Mouse (Mus musculus): ENCODE data around the gene Tmem106a. TPM values are rescaled to one million over a fixed set of nuclear protein-coding genes. Genes with fewer than 3 reads are reported as not detected.
A peak's percentile ranks its signal among the peaks of the same experiment; 100 is the strongest.
"Not testable (repeated sequence)": the region's sequence is repeated elsewhere in the genome, so short reads cannot be mapped to it uniquely, and the experiment has no call there.

The Tmem106a gene
- total RNA-seq (2021), result 1 to 10 TPM; 1.1 to 1.6 TPM

GRCm38 (mm10) chr11:101582054-101583035, at the start of gene Tmem106a:
TSS of gene Tmem106a (plus strand) at chr11:101582242.
- intact Hi-C loops (cut with DNase I), result no loop called here

DNA sequence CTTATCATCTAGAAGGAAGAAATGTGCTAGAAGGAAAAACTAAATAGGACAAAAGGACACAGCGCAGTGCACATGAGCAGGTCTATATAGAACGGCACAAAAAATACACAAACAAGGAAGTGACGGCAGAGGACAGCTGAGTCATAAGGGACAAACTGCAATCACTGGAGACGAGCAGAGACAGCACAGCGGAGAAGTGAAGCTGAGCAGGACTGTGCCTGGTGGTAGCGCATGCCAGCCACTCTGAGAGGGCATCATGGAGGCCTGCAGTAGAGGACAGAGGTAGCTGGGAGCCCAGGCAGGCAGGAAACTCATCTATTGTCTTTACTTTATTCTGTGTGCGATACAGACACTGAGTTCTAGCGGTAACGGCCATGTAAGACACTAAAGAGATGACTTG, 38.5 kb upstream of the Tmem106a start:
- intact Hi-C loops (cut with DNase I), result no loop called here
- peak in 1 of 2 experiments; percentile 34 for DNase-seq (ENCODE audit: low spot score in 2 of 2)

More at GRCm38 (mm10) chr11:101582054-101583035, at the start of gene Tmem106a:
- DNase-seq (ENCODE audit: low spot score in 2 of 2), result no peak

GRCm38 (mm10) chr11:101544132-101544531, 37.9 kb upstream of the Tmem106a start:
- intact Hi-C loops (cut with DNase I), result loop anchor here (2.0 kb wide), 1 partner anchor 75 kb away; no protein-coding TSS in a partner anchor
- DNase-seq (ENCODE audit: low spot score in 2 of 2), result peak in 1 of 2 experiments; percentile 62

DNA sequence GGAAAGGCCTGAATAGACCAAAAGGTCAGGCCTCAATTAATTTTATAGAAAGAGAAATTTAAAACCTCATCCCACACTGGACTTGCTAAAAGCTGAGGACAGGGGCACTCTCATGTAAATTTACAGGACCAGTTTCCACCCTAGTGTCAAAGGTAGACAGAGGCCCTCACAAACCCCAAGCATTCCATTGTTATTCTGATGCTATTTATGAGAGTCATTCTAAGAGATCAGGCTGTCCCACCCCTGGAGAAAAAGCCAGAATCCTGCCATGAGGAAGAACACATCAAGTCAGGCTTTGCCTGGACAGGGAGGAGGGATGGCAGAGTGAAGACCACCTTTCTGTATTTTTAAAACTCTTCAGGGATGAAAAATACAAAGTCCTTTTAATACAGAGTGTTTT, 33.5 kb upstream of the Tmem106a start:
- no peak for DNase-seq (ENCODE audit: low spot score in 2 of 2)
- intact Hi-C loops (cut with DNase I), result no loop called here

GRCm38 (mm10) chr11:101551751-101552475, 30.1 kb upstream of the Tmem106a start, which contains the start of the genes Brca1 and Nbr1:
TSS of gene Brca1 (minus strand) at chr11:101551955.
TSS of gene Nbr1 (plus strand) at chr11:101552149.
- intact Hi-C loops (cut with DNase I), result loop anchor here (2.0 kb wide), 1 partner anchor 85 kb away; the partner anchor contains the start of gene Vat1
- peak; percentile 96 for DNase-seq (ENCODE audit: low spot score in 2 of 2)

DNA sequence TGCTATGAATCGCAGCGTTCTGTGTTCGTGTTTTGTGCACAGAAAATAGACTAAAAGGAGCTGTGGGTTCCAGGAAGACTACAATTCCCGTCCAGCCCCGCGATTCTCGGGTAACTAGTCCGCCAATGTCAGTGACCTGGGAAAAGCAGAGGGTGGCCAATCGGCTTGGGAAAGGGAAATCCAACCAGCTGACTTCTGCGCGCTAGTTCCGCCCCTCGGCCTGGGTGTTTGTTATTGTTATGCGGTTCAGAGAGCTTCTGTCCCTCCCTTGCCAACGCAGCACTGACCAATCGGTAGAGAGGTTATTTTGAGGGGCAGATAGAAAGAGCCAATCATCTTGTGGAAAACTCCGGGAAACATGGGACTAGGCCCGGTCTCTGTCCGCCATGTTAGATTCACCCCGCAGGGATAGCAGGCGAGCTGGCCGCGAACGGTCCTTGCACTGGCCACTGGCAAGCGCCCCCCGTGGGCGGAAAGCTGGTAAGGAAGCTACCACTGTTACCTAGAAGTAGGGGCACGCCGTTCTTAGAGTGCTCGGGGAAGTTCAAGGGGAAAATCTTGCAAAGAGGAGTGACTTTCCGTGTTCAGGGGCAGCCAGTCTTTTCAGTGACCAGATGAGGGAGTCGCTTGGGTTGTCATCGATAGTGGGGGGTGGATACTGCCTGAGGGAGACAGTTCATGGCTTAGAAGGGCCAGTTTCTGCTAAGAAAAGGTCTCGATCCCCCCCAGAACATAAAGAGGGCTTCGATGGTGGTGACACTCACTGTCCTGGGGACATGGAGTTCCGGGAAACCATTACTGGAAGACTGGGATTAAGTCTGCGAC, 29.4 kb upstream of the Tmem106a start:
- intact Hi-C loops (cut with DNase I), result loop anchor here (2.0 kb wide), 1 partner anchor 86 kb away; the partner anchor contains the start of gene Vat1

GRCm38 (mm10) chr11:101553354-101553930, 28.6 kb upstream of the Tmem106a start:
- no peak for DNase-seq (ENCODE audit: low spot score in 2 of 2)
- intact Hi-C loops (cut with DNase I), result loop anchor here (2.0 kb wide), 1 partner anchor 87 kb away; the partner anchor contains the start of gene Vat1

More for the DNA sequence above, 29.4 kb upstream of the Tmem106a start:
- peak; percentile 98 to 100 for DNase-seq (ENCODE audit: low spot score in 2 of 2)

- DNase-seq (ENCODE audit: low spot score in 2 of 2), result no peak
- intact Hi-C loops (cut with DNase I), result no loop called here
Measured at GRCm38 (mm10) chr11:101556541-101556940, 25.5 kb upstream of the Tmem106a start.

- DNase-seq (ENCODE audit: low spot score in 2 of 2), result no peak
- intact Hi-C loops (cut with DNase I), result no loop called here
Measured at GRCm38 (mm10) chr11:101556954-101557353, 25.1 kb upstream of the Tmem106a start.

- DNase-seq (ENCODE audit: low spot score in 2 of 2), result peak; percentile 25 to 56
- intact Hi-C loops (cut with DNase I), result no loop called here
Measured at GRCm38 (mm10) chr11:101562391-101562790, 19.7 kb upstream of the Tmem106a start.

DNA sequence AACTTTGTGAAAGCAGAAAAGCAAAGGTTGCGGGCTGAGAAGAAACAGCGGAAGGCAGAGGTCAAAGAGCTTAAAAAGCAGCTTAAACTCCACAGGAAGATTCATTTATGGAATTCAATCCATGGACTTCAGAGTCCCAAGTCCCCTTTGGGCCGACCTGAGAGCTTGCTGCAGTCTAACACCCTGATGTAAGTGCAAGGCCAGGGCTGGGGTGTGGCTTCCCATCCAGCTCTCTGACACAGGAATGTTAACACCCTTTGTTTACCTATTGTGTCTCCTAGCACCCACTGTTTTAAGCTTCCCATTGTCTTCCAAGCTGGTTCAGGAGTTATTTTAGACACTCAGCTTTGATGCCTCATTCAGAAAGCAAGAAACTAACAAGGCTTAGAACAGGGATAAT, 13.6 kb upstream of the Tmem106a start:
- intact Hi-C loops (cut with DNase I), result no loop called here
- DNase-seq (ENCODE audit: low spot score in 2 of 2), result no peak

DNA sequence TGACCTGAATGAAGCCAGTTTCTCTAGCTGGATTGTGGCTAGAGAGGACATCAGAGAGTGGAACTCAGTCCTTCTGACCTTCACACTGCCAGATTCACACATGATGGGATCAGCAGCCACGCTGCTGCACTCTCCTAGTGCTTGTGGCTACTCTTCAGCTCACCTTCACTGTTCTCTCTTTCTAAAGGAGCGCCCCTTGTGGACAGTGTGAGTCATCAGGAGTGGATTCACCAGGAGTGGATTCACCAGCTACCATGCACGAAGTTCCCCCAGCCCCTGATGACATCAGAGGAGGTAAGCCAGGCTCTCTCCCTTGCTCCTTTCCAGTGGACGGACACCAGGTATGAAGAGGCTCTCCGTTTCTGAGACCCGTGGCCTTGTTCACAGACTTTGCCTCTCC, 5.9 kb upstream of the Tmem106a start:
- intact Hi-C loops (cut with DNase I), result loop anchor here (10.0 kb wide), 1 partner anchor 159 kb away; the partner anchor contains the start of gene Dhx8
- no peak for DNase-seq (ENCODE audit: low spot score in 2 of 2)

- intact Hi-C loops (cut with DNase I), result no loop called here
- DNase-seq (ENCODE audit: low spot score in 2 of 2), result no peak
Measured at GRCm38 (mm10) chr11:101581081-101581764, 819 bp upstream of the Tmem106a start.

GRCm38 (mm10) chr11:101583205-101583604, 1.2 kb downstream of the Tmem106a start:
- intact Hi-C loops (cut with DNase I), result no loop called here
- DNase-seq (ENCODE audit: low spot score in 2 of 2), result no peak

DNA sequence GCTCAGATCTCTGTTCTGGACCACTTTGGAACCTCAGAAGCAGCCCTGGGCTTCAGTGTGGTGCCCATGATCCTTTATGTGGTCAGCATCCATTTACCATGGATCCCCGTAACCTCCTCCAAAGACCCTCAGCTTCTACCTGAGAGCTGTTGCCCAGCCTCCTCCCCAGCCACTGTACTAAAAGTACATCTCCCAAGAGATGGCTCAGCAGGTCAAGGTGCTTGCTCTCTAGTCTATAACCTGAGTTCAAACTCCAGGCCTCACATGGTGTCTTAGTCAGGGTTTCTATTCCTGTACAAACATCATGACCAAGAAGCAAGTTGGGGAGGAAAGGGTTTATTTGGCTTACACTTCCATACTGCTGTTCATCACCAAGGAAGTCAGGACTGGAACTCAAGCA, 3.0 kb downstream of the Tmem106a start:
- intact Hi-C loops (cut with DNase I), result not testable (repeated sequence)

GRCm38 (mm10) chr11:101585805-101586204, 3.8 kb downstream of the Tmem106a start:
- no peak for DNase-seq (ENCODE audit: low spot score in 2 of 2)
- intact Hi-C loops (cut with DNase I), result no loop called here

More for the DNA sequence above, 3.0 kb downstream of the Tmem106a start:
- not testable (repeated sequence) for DNase-seq (ENCODE audit: low spot score in 2 of 2)

DNA sequence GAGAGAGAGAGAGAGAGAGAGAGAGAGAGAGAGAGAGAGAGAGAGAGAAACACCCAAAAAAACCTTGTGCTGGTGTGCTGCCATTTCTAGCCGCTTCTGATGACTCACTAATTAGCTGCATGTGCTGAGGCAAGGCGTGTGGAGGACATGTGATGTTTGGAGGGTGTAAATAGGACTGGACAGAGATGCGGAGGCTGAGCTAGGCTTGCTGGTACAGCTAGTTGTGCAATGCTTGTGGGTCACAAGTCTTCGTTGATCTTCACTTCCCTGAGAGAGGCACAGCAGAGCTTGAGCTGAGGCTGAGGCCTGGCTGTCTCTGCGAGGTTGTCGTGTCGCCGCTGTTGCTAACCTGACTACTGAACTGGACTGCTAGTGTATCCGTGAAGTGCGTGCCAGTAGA, 5.6 kb downstream of the Tmem106a start:
- intact Hi-C loops (cut with DNase I), result no loop called here
- DNase-seq (ENCODE audit: low spot score in 2 of 2), result peak; percentile 47 to 84

DNA sequence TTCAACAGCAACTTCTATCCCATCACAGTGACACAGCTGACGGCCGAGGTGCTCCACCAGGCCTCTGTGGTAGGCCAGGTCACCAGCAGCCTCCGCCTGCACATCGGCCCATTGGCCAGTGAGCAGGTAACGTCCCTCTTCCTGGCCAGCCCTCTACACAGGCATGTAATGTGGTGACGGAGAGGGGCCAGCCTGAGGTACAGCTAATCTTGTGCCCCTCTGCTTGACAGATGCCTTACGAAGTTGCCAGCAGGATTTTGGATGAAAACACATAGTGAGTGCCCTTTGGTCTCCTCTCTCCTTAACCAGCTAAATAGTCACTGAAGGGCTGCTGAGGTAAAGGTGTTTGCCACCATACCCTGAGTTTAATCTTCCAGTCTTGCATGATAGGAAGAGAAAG, 6.8 kb downstream of the Tmem106a start:
- DNase-seq (ENCODE audit: low spot score in 2 of 2), result no peak
- intact Hi-C loops (cut with DNase I), result no loop called here

Measured in left cerebral cortex, postnatal 25 days (tissue).